Mouse (Mus musculus) kidney, adult 2 months (tissue): ENCODE results near the gene Gemin6.

Experiments used
- CTCF ChIP-seq: fragments of 200-500 bp; conservative IDR thresholded peaks from 2 replicates; pipeline ENCODE4 v1.5.1; 2011; ENCODE audit warnings: low read depth, mild to moderate bottlenecking, control low read depth, low read length, moderate library complexity, mixed read lengths; ENCODE audit not compliant: insufficient read depth, insufficient read length
- POLR2A ChIP-seq: fragments of 200-500 bp; IDR thresholded peaks from one replicate; pipeline ENCODE4 v1.6.1; 2011; ENCODE audit warnings: low read depth, low read length, control low read depth

DNA sequence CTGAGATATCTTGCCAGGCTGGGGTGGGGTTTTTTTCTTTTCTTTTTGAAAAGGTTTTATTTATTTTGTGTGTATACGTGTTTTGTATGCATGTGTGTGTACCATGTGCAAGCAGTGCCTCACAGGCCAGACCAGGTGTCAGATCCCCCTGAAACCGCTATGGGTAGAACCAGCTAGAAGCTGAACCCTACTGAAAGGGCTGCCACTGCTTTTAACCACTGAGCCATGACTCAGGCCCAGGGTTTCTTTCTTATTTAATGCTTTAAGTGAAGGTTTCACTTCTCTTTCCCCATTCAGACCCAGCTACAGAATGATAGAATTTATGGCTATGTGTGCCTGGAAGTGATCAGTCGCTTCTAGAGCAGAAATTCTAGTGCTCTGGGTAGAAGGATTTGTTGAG, 12.6 kb downstream of the Gemin6 start:
- TF ChIP-seq CTCF (no peak), POLR2A (no peak)
